Mouse (Mus musculus): ENCODE data around the gene Hsh2d. TPM values are rescaled to one million over a fixed set of nuclear protein-coding genes. Genes with fewer than 3 reads are reported as not detected.

Hsh2d gene
- total RNA-seq, 2 experiments from 2014 or later, result not detected

Other genes starting within 250 kb of the Hsh2d start
- gene Zfp961, start 238.6 kb upstream of the Hsh2d start, total RNA-seq (2021), result 10 to 100 TPM; 15.3 to 21.1 TPM
- gene Cyp4f18, start 180.0 kb upstream of the Hsh2d start, total RNA-seq (2021), result 10 to 100 TPM in 1 of 2 experiments, 1 to 10 TPM in 1; 9.5 to 15.5 TPM
- not detected for gene Olfr372, start 148.4 kb upstream of the Hsh2d start, total RNA-seq (2021)
- not detected for gene Olfr373, start 106.5 kb upstream of the Hsh2d start, total RNA-seq (2021)
- gene Olfr374, start 82.6 kb upstream of the Hsh2d start, total RNA-seq (2021), result not detected
- gene Tpm4, start 54.7 kb upstream of the Hsh2d start, total RNA-seq (2021), result 100 to 1,000 TPM; 210 to 289 TPM
- 10 to 100 TPM; 51.2 to 69.1 TPM for gene Rab8a, start 28.4 kb upstream of the Hsh2d start, total RNA-seq (2021)
- not detected for gene Cib3, start 23.2 kb downstream of the Hsh2d start, total RNA-seq (2021)
- not detected for gene Gm11034, start 24.0 kb downstream of the Hsh2d start, total RNA-seq (2021)
- gene Fam32a, start 30.1 kb downstream of the Hsh2d start, total RNA-seq (2021), result 10 to 100 TPM; 48.6 to 71.9 TPM
- 10 to 100 TPM; 52.6 to 55.4 TPM for gene Ap1m1, start 50.4 kb downstream of the Hsh2d start, total RNA-seq (2021)
- 10 to 100 TPM in 1 of 2 experiments, 1 to 10 TPM in 1; 4.1 to 11.3 TPM for gene Gm10282, start 115.6 kb downstream of the Hsh2d start, total RNA-seq (2021)
- 10 to 100 TPM; 44.4 to 68.3 TPM for gene Klf2, start 129.4 kb downstream of the Hsh2d start, total RNA-seq (2021)
- 10 to 100 TPM; 48.5 to 54.1 TPM for gene Eps15l1, start 231.8 kb downstream of the Hsh2d start, total RNA-seq (2021)